Mouse (Mus musculus): ENCODE measurements around the gene Ppp1r27.

- TF ChIP-seq CTCF (IDR thresholded peaks at IDR 0.05) = no peak
- no peak for TF ChIP-seq EP300 (IDR thresholded peaks at IDR 0.05)
Observed at GRCm38 (mm10) chr11:120574278-120574600, 23.3 kb upstream of the Ppp1r27 start.
